Mouse (Mus musculus): ENCODE measurements around the gene Scnm1. TPM values are rescaled to one million over a fixed set of nuclear protein-coding genes. Genes with fewer than 3 reads are reported as not detected.
A peak's percentile ranks its signal among the peaks of the same experiment; 100 is the strongest.

Gene Scnm1
- 30.1 and 43.7 TPM in 2 replicates for polyA plus RNA-seq (2012; rRNA removed)

- H3K4me3 ChIP-seq (replicated peaks; ENCODE audit: extremely low read depth, low read depth, low read length): peak within 1 kb of the TSS; percentile 96
- WGBS: under 1% methylated on average over 20 of the region's 20 CpGs
- H3K4me1 ChIP-seq (ENCODE audit: control insufficient read depth, insufficient read depth, low read length): 0 out of 2 replicates have a peak, but pooled peaks cover 8% of the 10 kb centered on the region
- no peak for TF ChIP-seq CTCF (IDR thresholded peaks at IDR 0.05; ENCODE audit: insufficient read depth, low read length)
- 0 out of 2 replicates have a peak, but pooled peaks have one; percentile 23 for TF ChIP-seq POLR2A (IDR thresholded peaks at IDR 0.05; ENCODE audit: borderline replicate concordance, extremely low read depth, low read depth, low read length)
- DNase-seq: peak; percentile 86
These were observed at the start of gene Scnm1, which contains the start of gene Lysmd1 for GRCm38 (mm10) chr3:95133680-95134101. Gene Scnm1 (minus strand): TSS chr3:95134011. Gene Lysmd1 (plus strand): TSS chr3:95134088.

DNA sequence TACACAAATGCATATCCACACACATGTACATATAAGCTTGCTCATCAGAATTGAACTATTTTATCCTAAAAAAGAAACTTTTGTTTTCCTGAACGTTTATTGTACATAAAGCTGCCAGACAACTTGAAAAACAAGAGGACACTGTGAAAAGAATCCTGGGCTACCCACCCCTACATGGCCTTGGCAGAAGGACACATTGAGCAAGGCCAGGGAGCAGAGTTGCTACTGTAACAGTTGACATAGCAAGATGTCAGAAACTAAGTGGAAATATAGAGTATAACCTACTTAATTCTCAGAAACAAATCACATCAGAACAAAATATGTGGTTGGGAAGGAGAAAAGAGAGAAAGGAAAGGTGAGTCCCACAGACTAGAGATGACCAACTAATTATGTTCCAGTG lies 48.0 kb upstream of the Scnm1 start:
- WGBS: 68% methylated on average over 1 of the region's 1 CpGs
- no peak for DNase-seq
- H3K4me1 ChIP-seq (ENCODE audit: control insufficient read depth, insufficient read depth, low read length): no peaks in the 10 kb centered on the region; the same call in 1 of the 2 replicates

GRCm38 (mm10) chr3:95179890-95180289 lies 46.1 kb upstream of the Scnm1 start:
- H3K4me3 ChIP-seq (replicated peaks; ENCODE audit: extremely low read depth, low read depth, low read length): no peak overlapping the region

More for the DNA sequence above, 48.0 kb upstream of the Scnm1 start:
- TF ChIP-seq CTCF (IDR thresholded peaks at IDR 0.05; ENCODE audit: insufficient read depth, low read length) (no peak), POLR2A (IDR thresholded peaks at IDR 0.05; ENCODE audit: borderline replicate concordance, extremely low read depth, low read depth, low read length) (no peak)
- no peak overlapping the region for H3K4me3 ChIP-seq (replicated peaks; ENCODE audit: extremely low read depth, low read depth, low read length)

DNA sequence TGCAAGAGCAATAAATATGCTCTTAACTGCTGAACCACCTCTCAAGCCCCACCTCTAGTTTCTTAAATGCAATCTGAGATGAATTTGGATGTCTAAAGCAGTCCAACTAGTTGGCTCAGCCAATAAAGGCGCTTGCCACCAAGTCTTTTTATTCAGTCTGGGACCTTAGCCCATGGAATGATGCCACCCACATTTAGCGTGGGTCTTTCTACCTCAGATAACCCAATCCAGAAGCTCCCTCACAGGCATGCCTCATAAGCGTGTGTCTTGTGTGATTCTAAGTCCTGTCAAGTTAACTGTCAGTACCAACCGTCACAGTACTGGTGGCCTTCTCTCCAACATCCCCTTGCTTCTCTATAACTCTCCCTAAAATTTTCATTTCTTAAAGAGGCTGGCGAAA lies 45.1 kb upstream of the Scnm1 start:
- TF ChIP-seq CTCF (IDR thresholded peaks at IDR 0.05; ENCODE audit: insufficient read depth, low read length) (no peak), POLR2A (IDR thresholded peaks at IDR 0.05; ENCODE audit: borderline replicate concordance, extremely low read depth, low read depth, low read length) (no peak)
- WGBS: 86% methylated on average over 5 of the region's 5 CpGs
- no peak for DNase-seq
- H3K4me1 ChIP-seq (ENCODE audit: control insufficient read depth, insufficient read depth, low read length): no peaks in the 10 kb centered on the region
- H3K4me3 ChIP-seq (replicated peaks; ENCODE audit: extremely low read depth, low read depth, low read length): no peak overlapping the region

More at GRCm38 (mm10) chr3:95179890-95180289, 46.1 kb upstream of the Scnm1 start:
- H3K4me1 ChIP-seq (ENCODE audit: control insufficient read depth, insufficient read depth, low read length): no peaks in the 10 kb centered on the region
- DNase-seq: no peak
- WGBS: 54% methylated on average over 3 of the region's 3 CpGs
- no peak for TF ChIP-seq POLR2A (IDR thresholded peaks at IDR 0.05; ENCODE audit: borderline replicate concordance, extremely low read depth, low read depth, low read length)
- no peak for TF ChIP-seq CTCF (IDR thresholded peaks at IDR 0.05; ENCODE audit: insufficient read depth, low read length)

DNA sequence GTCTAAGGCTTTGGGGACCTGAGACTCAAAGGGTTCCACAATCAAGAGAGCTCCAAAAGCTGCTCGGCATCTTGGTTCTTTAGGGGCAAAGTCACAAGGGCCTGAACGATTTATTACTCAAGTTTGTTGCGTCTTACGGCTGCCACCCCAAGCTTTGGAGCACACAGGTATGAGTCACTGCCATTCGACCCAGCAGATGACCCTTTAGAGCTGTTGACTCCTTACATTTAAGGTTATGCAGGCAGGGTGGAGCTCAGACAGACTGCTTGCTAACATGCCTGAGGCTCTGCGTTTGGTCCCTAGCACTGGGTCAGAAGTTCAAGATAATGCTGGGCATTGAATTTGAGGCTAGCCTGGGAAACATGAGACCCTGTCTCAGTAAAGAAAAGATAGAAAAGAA lies 43.8 kb upstream of the Scnm1 start:
- H3K4me1 ChIP-seq (ENCODE audit: control insufficient read depth, insufficient read depth, low read length): no peaks in the 10 kb centered on the region
- no peak for DNase-seq
- TF ChIP-seq POLR2A (IDR thresholded peaks at IDR 0.05; ENCODE audit: borderline replicate concordance, extremely low read depth, low read depth, low read length): no peak
- no peak for TF ChIP-seq CTCF (IDR thresholded peaks at IDR 0.05; ENCODE audit: insufficient read depth, low read length)
- no peak overlapping the region for H3K4me3 ChIP-seq (replicated peaks; ENCODE audit: extremely low read depth, low read depth, low read length)
- WGBS: 51% methylated on average over 6 of the region's 6 CpGs

GRCm38 (mm10) chr3:95176500-95176899 lies 42.7 kb upstream of the Scnm1 start:
- 78% methylated on average over 3 of the region's 3 CpGs for WGBS
- Histone ChIP-seq H3K4me1 (ENCODE audit: control insufficient read depth, insufficient read depth, low read length) (no peaks in the 10 kb centered on the region), H3K4me3 (replicated peaks; ENCODE audit: extremely low read depth, low read depth, low read length) (no peak overlapping the region)
- no peak for TF ChIP-seq POLR2A (IDR thresholded peaks at IDR 0.05; ENCODE audit: borderline replicate concordance, extremely low read depth, low read depth, low read length)
- TF ChIP-seq CTCF (IDR thresholded peaks at IDR 0.05; ENCODE audit: insufficient read depth, low read length): no peak
- no peak for DNase-seq

DNA sequence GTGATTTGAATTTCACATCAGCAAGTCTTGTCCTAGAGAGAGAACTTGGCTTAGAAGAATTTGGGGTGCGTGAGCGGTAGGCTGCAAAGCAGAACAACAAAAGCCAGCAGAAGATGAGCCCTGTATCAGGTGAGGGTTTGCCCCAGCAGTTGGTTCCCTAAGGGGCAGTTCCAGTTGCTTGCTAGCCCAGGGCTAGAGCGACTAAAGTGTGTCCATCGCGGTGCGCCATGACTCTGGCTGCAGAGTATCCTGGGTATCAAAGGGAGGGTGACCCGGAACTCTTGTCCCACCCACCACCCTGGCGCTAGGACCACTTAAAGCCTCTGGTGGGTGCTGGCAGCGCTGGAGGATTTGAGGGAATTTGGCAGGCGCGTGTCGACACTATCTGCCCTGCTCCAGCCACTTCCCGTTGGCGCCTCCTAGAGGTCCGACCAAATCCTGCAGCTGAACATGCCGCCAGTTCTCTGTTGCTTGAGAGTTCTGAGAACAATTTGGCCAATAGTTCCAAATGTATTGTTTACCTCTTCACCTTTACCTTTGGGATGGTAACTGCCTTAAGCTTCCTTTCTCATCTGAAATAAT lies 40.3 kb upstream of the Scnm1 start:
- no peak overlapping the region for H3K4me3 ChIP-seq (replicated peaks; ENCODE audit: extremely low read depth, low read depth, low read length)
- peak; percentile 90 for DNase-seq
- no peaks in the 10 kb centered on the region for H3K4me1 ChIP-seq (ENCODE audit: control insufficient read depth, insufficient read depth, low read length)
- 15% methylated on average over 16 of the region's 16 CpGs for WGBS
- TF ChIP-seq CTCF (IDR thresholded peaks at IDR 0.05; ENCODE audit: insufficient read depth, low read length) (peak; percentile 91), POLR2A (IDR thresholded peaks at IDR 0.05; ENCODE audit: borderline replicate concordance, extremely low read depth, low read depth, low read length) (no peak)

DNA sequence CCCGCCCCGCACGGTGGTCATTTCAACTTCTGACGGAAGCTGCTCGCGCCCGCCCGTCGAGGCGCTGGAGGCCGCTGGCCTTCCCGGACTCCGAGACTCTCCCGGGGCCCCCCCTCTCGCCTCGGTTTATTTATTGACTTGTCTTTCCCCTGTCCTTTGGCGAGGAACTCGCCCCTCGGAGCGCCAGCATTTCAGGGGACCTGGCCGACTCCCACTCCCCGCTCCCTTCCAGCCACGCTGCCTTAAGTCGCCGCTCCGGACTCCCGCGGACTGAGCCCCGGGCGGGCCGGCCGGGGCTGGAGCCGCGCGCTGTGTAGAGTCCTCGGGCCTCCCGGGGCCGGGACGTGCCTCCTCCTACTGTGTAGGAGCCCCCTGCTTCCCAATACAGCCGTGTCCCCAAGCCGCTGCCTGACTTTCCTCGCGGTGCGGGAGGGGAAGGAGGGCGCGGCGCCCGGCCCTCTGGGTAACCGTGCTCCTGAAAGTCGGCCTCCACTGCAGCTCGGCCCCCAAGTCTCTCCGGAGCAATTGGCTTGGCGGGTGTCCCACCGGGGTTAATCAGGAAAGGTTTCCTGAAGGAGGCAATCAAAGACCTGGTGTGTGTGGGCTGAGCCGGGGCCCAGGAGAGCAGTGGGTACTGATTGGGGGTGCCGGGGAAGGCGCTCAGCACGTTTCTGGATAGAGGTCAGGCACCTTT lies 39.6 kb upstream of the Scnm1 start:
- no peak for TF ChIP-seq POLR2A (IDR thresholded peaks at IDR 0.05; ENCODE audit: borderline replicate concordance, extremely low read depth, low read depth, low read length)
- no peak for TF ChIP-seq CTCF (IDR thresholded peaks at IDR 0.05; ENCODE audit: insufficient read depth, low read length)
- Histone ChIP-seq H3K4me3 (replicated peaks; ENCODE audit: extremely low read depth, low read depth, low read length) (no peak overlapping the region), H3K4me1 (ENCODE audit: control insufficient read depth, insufficient read depth, low read length) (no peaks in the 10 kb centered on the region)
- peak; percentile 32 for DNase-seq
- WGBS: 25% methylated on average over 58 of the region's 58 CpGs

DNA sequence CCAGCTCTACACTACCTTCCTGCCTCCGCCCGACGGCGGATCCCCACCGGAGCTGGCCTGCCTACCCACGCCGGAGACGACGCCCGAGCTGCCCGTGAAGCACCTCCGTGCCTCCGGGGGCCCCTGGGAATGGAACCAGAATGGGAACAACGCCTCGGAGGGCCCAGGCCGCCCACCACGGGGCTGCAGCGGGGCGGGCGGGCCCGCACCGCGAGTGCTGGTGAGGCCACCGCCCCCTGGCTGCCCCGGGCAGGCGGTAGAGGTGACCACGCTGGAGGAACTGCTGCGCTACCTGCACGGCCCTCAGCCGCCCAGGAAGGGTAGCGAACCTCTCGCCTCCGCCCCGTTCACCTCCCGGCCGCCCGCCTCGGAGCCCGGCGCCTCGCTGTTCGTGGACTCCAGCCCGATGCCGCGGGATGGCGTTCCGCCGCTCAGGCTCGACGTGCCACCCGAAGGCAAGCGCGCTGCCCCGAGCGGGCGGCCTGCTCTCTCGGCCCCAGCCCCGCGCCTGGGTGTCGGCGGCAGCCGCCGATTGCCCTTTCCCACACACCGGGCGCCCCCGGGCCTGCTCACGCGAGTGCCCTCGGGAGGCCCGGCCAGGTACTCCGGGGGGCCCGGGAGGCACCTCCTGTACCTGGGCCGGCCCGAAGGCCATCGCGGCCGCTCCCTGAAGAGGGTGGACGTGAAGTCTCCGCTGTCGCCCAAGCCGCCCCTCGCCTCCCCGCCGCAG lies 38.9 kb upstream of the Scnm1 start:
- no peak for DNase-seq
- TF ChIP-seq POLR2A (IDR thresholded peaks at IDR 0.05; ENCODE audit: borderline replicate concordance, extremely low read depth, low read depth, low read length) (no peak), CTCF (IDR thresholded peaks at IDR 0.05; ENCODE audit: insufficient read depth, low read length) (no peak)
- 52% methylated on average over 81 of the region's 84 CpGs for WGBS
- no peaks in the 10 kb centered on the region for H3K4me1 ChIP-seq (ENCODE audit: control insufficient read depth, insufficient read depth, low read length)
- no peak overlapping the region for H3K4me3 ChIP-seq (replicated peaks; ENCODE audit: extremely low read depth, low read depth, low read length)
